ENCODE assay signal across 12 mouse cellular contexts in genomic region chr10:128133650-128134332, GRCm38 (mm10). TPM values are rescaled to one million over a fixed set of nuclear protein-coding genes. Genes with fewer than 3 reads are reported as not detected.
DNase-seq lines count a peak whose midpoint lies in the region; ATAC-seq and TF ChIP-seq lines count a peak whose summit lies in the region.
"Had no signal": no experiment of that assay in that cellular context is flagged by ENCODE, and none has a peak within 500 bp of the region (broad histone marks: within the 10 kb centered on the region; RNA-seq: fewer than 3 reads in every experiment).

No protein-coding gene starts in this region.

- H3K4me1 ChIP-seq in kidney, embryonic 15.5 days, result peaks cover 8% of the 10 kb centered on the region; the same call in 1 of the 2 replicates
- H3K4me1 ChIP-seq in hindbrain, postnatal 0 days (ENCODE audit: insufficient read depth, low read length), result no peaks in the 10 kb centered on the region
- H3K4me1 ChIP-seq in midbrain, embryonic 15.5 days, result no peaks in the 10 kb centered on the region

- peak overlapping the region; percentile 67 for H3K27ac ChIP-seq in kidney, embryonic 15.5 days
- peak overlapping the region; percentile 23 for H3K27ac ChIP-seq in hindbrain, postnatal 0 days
- H3K27ac ChIP-seq in midbrain, embryonic 15.5 days, result peak overlapping the region; percentile 17; the same call in 1 of the 2 replicates

- no peak overlapping the region for H3K9ac ChIP-seq in kidney, embryonic 15.5 days
- no peak overlapping the region for H3K9ac ChIP-seq in hindbrain, postnatal 0 days (replicated peaks; ENCODE audit: low read length)
- no peak overlapping the region for H3K9ac ChIP-seq in midbrain, embryonic 15.5 days

- ATAC-seq in kidney, embryonic 15.5 days (replicated peaks; ENCODE audit: low FRiP score), result peak; percentile 65; the same call in 1 of the 2 replicates
- ATAC-seq in hindbrain, postnatal 0 days, result peak; percentile 50
- no peak for ATAC-seq in midbrain, embryonic 15.5 days (replicated peaks)

- no peaks in the 10 kb centered on the region for H3K27me3 ChIP-seq in kidney, embryonic 15.5 days
- H3K27me3 ChIP-seq in hindbrain, postnatal 0 days (ENCODE audit: insufficient read depth, low read length), result no peaks in the 10 kb centered on the region
- no peaks in the 10 kb centered on the region for H3K27me3 ChIP-seq in midbrain, embryonic 15.5 days (replicated peaks)
- H3K27me3 ChIP-seq: CH12.LX; megakaryocyte, embryonic 14.5 days had no signal

- DNase-seq in kidney, adult 11 months, result no peak
- peak; percentile 46 for DNase-seq in ZHBTc4 (ENCODE audit: low read depth, low spot score)
- peak; percentile 27 for DNase-seq in hindbrain, postnatal 0 days (ENCODE audit: low spot score)
- no peak for DNase-seq in yolk sac, embryonic 10.5 days (ENCODE audit: low spot score)
- no peak for DNase-seq in gastrocnemius, postnatal 4 days (ENCODE audit: low spot score in 2 of 2)
- no peak for DNase-seq in ovary, postnatal 14 days (ENCODE audit: low spot score)
- DNase-seq: adrenal gland, adult 8-10 months; heart, postnatal 10 days had no signal

- H3K4me2 ChIP-seq in kidney, embryonic 15.5 days, result no peak overlapping the region
- H3K4me2 ChIP-seq in hindbrain, postnatal 0 days (ENCODE audit: low read depth, low read length), result peak overlapping the region; percentile 4; the same call in 1 of the 2 replicates
- H3K4me2 ChIP-seq in midbrain, embryonic 15.5 days, result no peak overlapping the region

- H3K36me3 ChIP-seq in kidney, embryonic 15.5 days, result peaks cover 87% of the 10 kb centered on the region
- 0 out of 2 replicates have a peak, but pooled peaks cover 13% of the 10 kb centered on the region for H3K36me3 ChIP-seq in hindbrain, postnatal 0 days (ENCODE audit: insufficient read depth, low read length)
- H3K36me3 ChIP-seq in midbrain, embryonic 15.5 days (replicated peaks), result peaks cover 7% of the 10 kb centered on the region; the same call in 1 of the 2 replicates

- no peak overlapping the region for H3K4me3 ChIP-seq in kidney, embryonic 15.5 days (replicated peaks)
- no peak overlapping the region for H3K4me3 ChIP-seq in hindbrain, postnatal 0 days (ENCODE audit: low read length)
- H3K4me3 ChIP-seq in midbrain, embryonic 15.5 days, result no peak overlapping the region
- H3K4me3 ChIP-seq: megakaryocyte, embryonic 14.5 days had no signal

- 41% methylated on average over 13 of the region's 13 CpGs for WGBS in kidney, embryonic 15.5 days
- WGBS in hindbrain, postnatal 0 days, result 20% methylated on average over 13 of the region's 13 CpGs
- WGBS in midbrain, embryonic 15.5 days, result 35% methylated on average over 13 of the region's 13 CpGs

- H3K9me3 ChIP-seq in kidney, embryonic 15.5 days (replicated peaks), result no peaks in the 10 kb centered on the region
- no peaks in the 10 kb centered on the region for H3K9me3 ChIP-seq in hindbrain, postnatal 0 days (ENCODE audit: low read length)
- H3K9me3 ChIP-seq in midbrain, embryonic 15.5 days, result no peaks in the 10 kb centered on the region
- H3K9me3 ChIP-seq: megakaryocyte, embryonic 14.5 days had no signal

- TF ChIP-seq CTCF in hindbrain, postnatal 0 days (IDR thresholded peaks at IDR 0.05; ENCODE audit: low read depth), result no peak

RNA-seq across cellular contexts. Expression of gene Baz2a, which starts 42.4 kb away (rescaled TPM):
- polyA plus RNA-seq in kidney, embryonic 15.5 days (2015; fragmentation: Nextera tagmentation; extraction: Ambion mirVana), result 12.7 and 14.2 TPM in 2 replicates
- total RNA-seq in hindbrain, postnatal 0 days (2014; rRNA removed), result 14.3 and 15.0 TPM in 2 replicates
- 10.2 and 10.6 TPM in 2 replicates for polyA plus RNA-seq in hindbrain, postnatal 0 days (2015; fragmentation: Nextera tagmentation; extraction: Ambion mirVana)
- 9.2 and 10.9 TPM in 2 replicates for polyA plus RNA-seq in midbrain, embryonic 15.5 days (2015; fragmentation: Nextera tagmentation; extraction: Ambion mirVana)
- 10 to 100 TPM; 24.4 to 24.8 TPM for total RNA-seq in gastrocnemius, postnatal 4 days (2021)

RNA-seq across cellular contexts. Expression of gene Rbms2, which starts 46.3 kb away (rescaled TPM):
- 40.6 and 42.8 TPM in 2 replicates for polyA plus RNA-seq in kidney, embryonic 15.5 days (2015; fragmentation: Nextera tagmentation; extraction: Ambion mirVana)
- total RNA-seq in hindbrain, postnatal 0 days (2014; rRNA removed), result 11.7 and 13.2 TPM in 2 replicates
- 7.3 and 8.9 TPM in 2 replicates for polyA plus RNA-seq in hindbrain, postnatal 0 days (2015; fragmentation: Nextera tagmentation; extraction: Ambion mirVana)
- polyA plus RNA-seq in midbrain, embryonic 15.5 days (2015; fragmentation: Nextera tagmentation; extraction: Ambion mirVana), result 8.9 and 9.2 TPM in 2 replicates
- total RNA-seq in gastrocnemius, postnatal 4 days (2021), result 10 to 100 TPM; 83.8 to 85.3 TPM

RNA-seq across cellular contexts. Expression of gene Atp5b, which starts 50.7 kb away (rescaled TPM):
- 2,850 and 2,855 TPM in 2 replicates for polyA plus RNA-seq in kidney, embryonic 15.5 days (2015; fragmentation: Nextera tagmentation; extraction: Ambion mirVana)
- 6,623 and 6,768 TPM in 2 replicates for total RNA-seq in hindbrain, postnatal 0 days (2014; rRNA removed)
- polyA plus RNA-seq in hindbrain, postnatal 0 days (2015; fragmentation: Nextera tagmentation; extraction: Ambion mirVana), result 2,401 and 2,438 TPM in 2 replicates
- 2,030 and 2,053 TPM in 2 replicates for polyA plus RNA-seq in midbrain, embryonic 15.5 days (2015; fragmentation: Nextera tagmentation; extraction: Ambion mirVana)
- total RNA-seq in gastrocnemius, postnatal 4 days (2021), result 1,000 to 10,000 TPM; 3,386 to 3,414 TPM

Comparison
In these comparisons a context has a peak if more than half of its experiments do, and no peak if none do; other contexts are left out.
1. H3K27ac ChIP-seq: peak in every context shown above with its lines; median percentile 67 in kidney, embryonic 15.5 days; 23 in hindbrain, postnatal 0 days; 17 in midbrain, embryonic 15.5 days.
2. DNase-seq: peak in ZHBTc4 (single experiment) and hindbrain, postnatal 0 days (single experiment); none in kidney, adult 11 months (single experiment), yolk sac, embryonic 10.5 days (single experiment), gastrocnemius, postnatal 4 days (0 of 2) and ovary, postnatal 14 days (single experiment).